Mouse (Mus musculus): Measurements from ENCODE around the gene Trpm4.
"Not testable (repeated sequence)": the region's sequence is repeated elsewhere in the genome, so short reads cannot be mapped to it uniquely, and the experiment has no call there.

Trpm4 gene

GRCm38 (mm10) chr7:45312023-45312422 is 21.6 kb downstream of the Trpm4 start:
- no peak for DNase-seq (ENCODE audit: low spot score)

DNA sequence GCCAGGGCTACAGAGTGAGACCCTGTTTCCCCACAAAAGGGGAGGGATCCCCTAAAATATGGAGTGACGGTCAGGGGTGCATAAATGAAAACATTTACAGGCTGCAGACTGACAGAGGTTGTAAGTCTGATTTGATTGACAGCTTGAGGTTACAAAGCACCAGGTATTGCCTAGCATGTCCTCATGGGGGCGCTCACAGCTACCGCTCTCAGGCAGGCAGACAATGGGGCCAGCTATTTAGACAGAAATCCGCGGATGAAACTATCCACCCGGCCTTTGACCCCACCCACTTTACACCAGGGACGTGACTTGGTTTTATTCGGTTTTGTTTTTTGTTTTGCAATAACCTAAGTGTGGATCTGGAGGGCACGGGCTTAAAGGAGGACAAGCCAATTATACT is 24.1 kb downstream of the Trpm4 start:
- DNase-seq (ENCODE audit: low spot score): peak; percentile 29

DNA sequence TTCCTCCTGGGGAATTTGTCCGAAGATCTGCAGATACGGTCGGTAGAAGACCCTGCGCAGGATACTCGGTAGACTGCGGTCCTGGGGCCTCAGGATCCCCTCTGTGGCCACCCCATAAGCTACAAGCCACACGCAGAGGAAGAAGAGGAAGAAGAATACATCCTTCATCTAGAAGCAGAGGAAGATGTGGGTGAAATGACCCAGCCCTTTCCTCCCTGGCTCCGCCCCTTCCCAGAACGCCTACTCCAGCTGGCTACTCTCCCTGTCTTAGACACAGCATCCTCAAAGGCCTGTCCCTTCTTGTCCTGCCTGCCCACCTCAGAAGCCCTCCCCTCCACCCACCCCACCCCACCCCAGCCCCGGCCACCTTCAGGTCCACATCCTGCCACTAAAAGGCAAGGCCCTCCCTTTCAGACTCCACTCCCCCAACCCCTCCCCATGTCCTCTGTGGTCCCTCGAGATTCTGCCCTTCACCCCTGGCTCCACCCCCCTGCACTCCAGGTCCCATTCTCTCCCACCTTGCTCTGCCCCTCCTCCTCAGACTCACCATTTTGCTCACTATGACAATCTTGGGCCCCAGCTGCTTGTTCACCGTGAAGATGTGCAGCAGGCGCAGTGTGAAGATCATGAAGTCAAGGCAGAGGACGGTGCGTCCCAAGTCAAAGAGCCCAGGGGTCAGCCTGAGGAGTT is 24.9 kb downstream of the Trpm4 start:
- DNase-seq (ENCODE audit: low spot score): no peak

DNA sequence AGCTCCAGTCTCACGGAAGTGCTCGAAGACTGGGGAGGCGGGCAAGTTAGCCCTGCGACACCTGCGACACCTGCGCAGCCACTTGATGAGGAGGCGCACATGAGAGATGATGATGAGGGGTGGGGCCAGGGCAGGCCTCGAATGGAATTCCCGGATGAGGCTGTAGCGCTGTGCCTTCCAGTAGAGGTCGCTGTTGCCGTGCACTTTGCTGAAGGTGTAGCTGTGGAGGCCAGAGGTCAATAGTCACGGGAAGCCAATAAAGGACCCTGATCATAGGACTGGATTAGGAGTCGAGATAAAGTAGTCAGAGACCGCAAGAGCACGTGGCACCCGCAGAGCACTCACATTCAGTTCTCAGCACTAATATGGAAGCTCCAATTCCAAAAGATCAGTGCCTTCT is 28.3 kb downstream of the Trpm4 start:
- DNase-seq (ENCODE audit: low spot score): peak; percentile 54

DNA sequence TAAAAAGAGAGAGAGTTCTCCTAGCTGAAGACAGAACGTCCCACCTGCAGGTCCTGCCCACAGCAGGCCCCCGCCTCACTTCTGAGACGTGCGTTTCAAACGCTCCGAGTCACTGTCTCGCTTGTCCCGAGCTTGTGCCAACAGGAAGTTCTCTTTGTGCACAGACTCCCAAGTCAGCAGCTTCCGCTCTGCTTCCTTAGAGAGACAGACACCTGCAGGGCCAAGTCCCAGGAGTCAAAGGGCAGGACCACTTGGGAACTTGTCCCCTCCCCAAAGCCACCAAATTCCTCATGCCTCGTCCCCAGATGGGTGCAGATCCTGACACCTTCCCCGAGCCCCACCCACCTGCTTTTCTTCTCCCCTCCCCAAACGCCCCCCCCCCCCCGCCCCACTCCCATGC is 28.7 kb downstream of the Trpm4 start:
- no peak for DNase-seq (ENCODE audit: low spot score)

- DNase-seq (ENCODE audit: low spot score): no peak
Measured at GRCm38 (mm10) chr7:45302626-45303025, 31.0 kb downstream of the Trpm4 start.

GRCm38 (mm10) chr7:45300270-45300669 is 33.3 kb downstream of the Trpm4 start:
- DNase-seq (ENCODE audit: low spot score): peak; percentile 22

- DNase-seq (ENCODE audit: low spot score): peak; percentile 21
Measured at GRCm38 (mm10) chr7:45299752-45300151, 33.8 kb downstream of the Trpm4 start.

GRCm38 (mm10) chr7:45297563-45297962 is 36.0 kb downstream of the Trpm4 start:
- DNase-seq (ENCODE audit: low spot score): no peak

DNA sequence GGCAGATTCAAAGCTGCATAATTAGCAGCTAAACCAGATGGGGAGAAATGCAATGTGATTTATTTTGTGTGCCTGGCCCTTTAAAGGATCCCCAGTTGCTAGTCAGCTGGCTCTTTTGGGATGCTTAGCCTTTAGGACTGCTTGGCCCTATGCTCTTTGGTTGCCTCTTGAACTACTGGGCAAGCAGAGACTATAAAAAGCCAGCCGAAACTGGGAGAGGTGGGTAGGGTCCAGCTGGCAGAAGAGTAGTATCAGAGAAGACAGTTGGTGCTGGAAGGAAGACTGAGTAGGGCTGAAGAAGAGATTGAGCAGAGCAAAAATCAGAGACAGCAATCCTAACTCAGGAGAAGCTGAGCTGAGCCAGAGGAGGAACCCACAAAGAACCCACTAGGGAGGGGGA is 37.0 kb downstream of the Trpm4 start:
- no peak for DNase-seq (ENCODE audit: low spot score)

- DNase-seq (ENCODE audit: low spot score): no peak
Measured at GRCm38 (mm10) chr7:45286486-45286885, 47.1 kb downstream of the Trpm4 start.

DNA sequence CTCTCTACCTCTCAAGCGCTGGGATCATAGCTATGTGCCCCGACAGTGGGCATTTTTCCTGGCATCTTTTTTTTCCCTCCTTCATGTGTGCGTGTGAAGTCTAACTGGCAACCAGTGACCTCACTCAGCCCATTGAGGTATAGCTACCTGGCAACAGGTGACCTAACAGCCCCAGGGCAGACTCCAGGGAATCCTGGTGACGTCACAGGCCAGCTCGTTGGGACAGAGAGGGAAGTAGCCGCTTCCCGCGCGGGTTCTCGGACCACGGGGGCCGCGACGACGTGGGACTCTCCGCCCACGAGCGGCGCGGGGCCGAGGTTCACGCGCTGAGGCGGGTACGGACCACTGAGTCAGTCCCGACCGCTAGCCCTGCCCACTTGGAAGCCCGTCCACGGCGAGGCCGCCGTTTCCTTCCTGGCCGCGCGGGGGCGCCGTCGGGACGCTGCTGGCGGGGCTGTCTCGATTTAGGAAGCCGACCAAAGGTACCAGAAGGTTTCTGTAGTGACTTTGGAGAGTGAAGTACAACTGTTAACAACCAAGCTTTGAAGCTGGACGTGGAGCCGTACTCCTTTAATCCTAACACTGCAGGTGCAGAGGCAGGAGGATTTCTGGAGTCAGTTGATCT is 56.3 kb downstream of the Trpm4 start, which contains the start of gene Slc6a21:
Gene Slc6a21, plus strand, starts transcription at position 378 of the 625 bp plus-strand sequence.
- DNase-seq (ENCODE audit: low spot score): peak; percentile 57

- no peak for DNase-seq (ENCODE audit: low spot score)
Measured at GRCm38 (mm10) chr7:45273672-45274071, 59.9 kb downstream of the Trpm4 start.

DNA sequence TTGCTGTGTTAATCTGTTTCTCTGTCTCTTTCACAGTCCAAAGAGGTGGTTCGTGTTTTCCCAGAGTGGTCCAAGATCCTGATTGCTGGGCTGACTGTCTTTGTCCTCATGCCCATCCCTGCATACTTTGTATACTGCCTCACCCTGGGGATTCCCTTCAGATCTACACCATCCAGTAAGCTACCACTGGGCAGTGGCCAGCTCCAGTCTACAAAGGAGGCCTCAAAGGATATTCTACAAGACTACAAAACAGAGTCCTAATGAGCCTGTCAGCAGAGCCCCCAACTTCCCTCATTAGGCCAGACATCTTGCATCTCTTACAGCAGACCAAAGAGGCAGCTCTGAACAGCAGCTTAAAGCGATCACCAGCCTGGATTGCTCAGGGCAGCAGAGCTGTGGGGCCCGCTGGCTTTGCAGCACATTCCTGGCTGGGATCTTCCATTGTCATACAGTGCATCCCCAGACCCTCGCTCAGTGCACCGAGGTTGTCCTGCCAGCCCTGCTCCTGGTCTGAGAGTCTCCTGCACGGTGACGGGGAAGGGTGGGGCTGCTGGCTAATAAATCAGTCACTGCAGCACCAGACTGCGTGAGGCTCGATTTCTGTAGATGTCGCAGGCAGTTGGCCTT is 60.7 kb downstream of the Trpm4 start:
- no peak for DNase-seq (ENCODE audit: low spot score)

GRCm38 (mm10) chr7:45265518-45265917 is 68.1 kb downstream of the Trpm4 start:
- DNase-seq (ENCODE audit: low spot score): no peak

DNA sequence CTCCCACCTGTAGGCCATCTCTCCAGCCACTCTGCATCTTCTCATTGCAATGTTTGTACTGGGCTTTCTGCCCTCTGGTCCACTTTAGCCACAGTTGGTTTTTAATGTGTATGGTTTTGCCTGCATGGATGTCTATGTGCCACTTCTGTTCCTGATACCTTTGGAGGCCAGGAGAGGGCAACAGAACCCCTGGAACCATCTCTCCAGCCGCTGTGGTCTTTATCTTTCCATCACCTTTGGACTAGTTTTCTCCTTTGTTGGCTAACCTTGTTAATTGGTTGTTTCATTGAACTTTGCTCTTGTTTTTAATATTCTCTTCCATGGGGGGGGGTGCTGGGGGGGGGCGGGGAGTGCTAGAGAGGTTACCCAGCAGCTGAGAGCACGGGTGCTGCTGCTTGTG is 69.2 kb downstream of the Trpm4 start:
- no peak for DNase-seq (ENCODE audit: low spot score)

- DNase-seq (ENCODE audit: low spot score): no peak
Measured at GRCm38 (mm10) chr7:45263006-45263607, 70.5 kb downstream of the Trpm4 start.

- DNase-seq (ENCODE audit: low spot score): no peak
Measured at GRCm38 (mm10) chr7:45262266-45262665, 71.3 kb downstream of the Trpm4 start.

GRCm38 (mm10) chr7:45259281-45259680 is 74.3 kb downstream of the Trpm4 start:
- no peak for DNase-seq (ENCODE audit: low spot score)

GRCm38 (mm10) chr7:45257063-45257840 is 76.3 kb downstream of the Trpm4 start:
- no peak for DNase-seq (ENCODE audit: low spot score)

DNA sequence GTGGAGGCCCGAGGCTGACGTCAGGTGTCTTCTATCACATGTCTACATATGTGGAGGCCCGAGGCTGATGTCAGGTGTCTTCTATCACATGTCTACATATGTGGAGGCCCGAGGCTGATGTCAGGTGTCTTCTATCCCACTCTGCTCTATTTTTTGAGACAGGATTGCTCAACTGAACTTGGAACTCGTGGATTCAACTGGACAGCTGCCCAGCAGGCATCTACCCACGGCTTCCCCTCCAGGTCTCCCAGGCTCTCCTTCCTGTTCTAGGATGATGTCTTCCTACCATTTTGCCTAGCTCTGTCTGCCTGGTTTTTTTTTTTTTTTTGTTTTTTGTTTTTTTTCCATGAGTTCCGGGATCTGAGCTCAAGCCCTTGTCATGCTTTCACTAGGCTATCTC is 77.8 kb downstream of the Trpm4 start:
- DNase-seq (ENCODE audit: low spot score): not testable (repeated sequence)

- DNase-seq (ENCODE audit: low spot score): no peak
Measured at GRCm38 (mm10) chr7:45253806-45254205, 79.8 kb downstream of the Trpm4 start.
